Mouse (Mus musculus) c-Kit-positive CD71-negative TER-119-negative erythroid progenitor cells, embryonic 14.5 days (primary cell): ENCODE results near the gene Aspscr1.

Experiments used
- DNase-seq: peaks from one replicate; pipeline ENCODE4 v3.0.0-alpha.2; 2013; ENCODE audit warnings: low read depth

The Aspscr1 gene

DNA sequence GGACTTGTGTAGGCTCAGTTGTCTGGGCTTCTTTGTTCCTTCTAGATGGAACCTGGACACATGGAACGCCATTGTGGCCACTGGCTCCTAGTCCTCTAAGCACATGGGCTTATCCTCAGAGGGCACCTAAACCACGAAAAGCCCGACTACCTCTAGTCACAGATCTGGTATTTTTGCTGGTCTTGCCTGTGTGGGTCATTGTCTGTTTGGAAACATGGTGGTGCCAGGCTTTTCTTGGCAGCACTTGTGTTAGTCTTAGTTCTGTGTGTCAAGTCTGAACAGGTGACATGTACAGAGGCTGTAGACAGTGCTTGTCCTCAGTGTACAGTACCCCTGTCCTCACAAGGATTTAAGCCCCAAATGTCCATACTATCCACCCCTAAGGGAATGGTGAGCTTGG lies 10.8 kb downstream of the Aspscr1 start:
- DNase-seq: no peak

DNA sequence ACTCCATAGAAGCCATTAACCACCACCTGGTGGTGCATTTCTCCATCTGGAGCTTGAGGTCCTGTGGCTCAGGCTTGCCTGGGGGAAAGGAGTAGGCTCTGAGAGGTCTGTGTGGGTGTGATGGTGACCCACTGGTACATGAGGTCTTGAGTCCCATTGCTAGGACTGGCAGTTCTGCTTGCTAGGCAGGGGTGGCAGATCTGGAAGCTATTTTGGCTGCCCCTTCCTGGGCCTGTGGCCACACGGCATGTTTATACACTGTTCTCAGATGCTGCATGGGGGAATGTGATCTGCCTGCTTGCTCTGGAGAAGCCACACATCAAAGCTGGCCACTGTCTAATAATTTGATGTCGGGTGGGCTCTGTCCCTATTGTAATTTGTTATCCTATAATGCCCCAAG lies 11.3 kb downstream of the Aspscr1 start:
- DNase-seq: no peak

DNA sequence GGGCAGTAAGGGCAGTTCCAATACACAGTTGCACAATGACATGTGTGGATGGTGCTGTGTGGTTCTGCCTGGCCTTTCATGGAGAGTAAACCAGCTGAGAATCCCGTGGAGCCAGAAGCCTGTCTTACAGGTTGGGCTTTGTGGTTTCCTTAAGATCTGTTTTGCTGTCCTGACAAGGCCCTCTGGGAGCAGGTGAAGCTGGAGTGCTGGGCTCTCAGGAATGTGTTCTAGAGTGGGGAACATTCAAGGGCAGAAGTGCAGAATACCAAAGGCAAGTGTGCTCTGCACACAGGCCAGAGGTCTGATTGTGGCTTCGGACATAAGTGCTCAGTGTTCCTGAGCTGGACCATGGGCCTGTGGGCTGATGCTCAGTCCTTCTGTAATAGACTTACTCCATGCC lies 11.9 kb downstream of the Aspscr1 start:
- DNase-seq: no peak

DNA sequence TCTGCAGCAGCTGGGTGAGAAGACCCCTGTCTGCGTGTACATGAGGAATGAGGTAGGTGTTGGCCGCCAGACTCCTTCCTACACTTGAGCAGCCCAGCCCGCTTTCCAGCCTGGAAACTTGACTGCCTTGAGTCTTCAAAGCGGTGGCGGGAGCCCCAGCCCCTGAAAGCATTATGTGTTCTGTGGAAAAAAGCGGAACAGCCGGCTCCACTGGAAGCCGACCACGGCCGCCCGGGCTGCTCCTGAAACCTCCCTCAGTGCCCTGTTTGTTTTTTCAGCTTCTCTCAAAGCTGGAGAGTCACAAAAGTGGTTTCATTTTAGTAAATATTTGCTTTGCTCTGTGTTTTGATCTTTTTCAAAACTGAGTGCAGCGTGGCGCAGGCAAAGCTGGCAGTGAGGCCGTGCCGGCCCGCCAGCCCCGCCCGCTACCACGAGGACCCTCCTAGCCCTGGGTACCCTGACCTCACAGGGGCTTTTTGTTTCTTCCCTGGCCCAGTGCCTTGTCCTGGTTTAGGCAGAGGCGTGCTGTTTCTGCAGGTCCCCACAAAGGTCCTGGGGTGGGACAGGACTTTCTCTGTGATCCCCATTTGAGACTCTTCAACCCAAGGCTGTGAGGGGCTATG lies 14.0 kb downstream of the Aspscr1 start:
- DNase-seq: no peak

DNA sequence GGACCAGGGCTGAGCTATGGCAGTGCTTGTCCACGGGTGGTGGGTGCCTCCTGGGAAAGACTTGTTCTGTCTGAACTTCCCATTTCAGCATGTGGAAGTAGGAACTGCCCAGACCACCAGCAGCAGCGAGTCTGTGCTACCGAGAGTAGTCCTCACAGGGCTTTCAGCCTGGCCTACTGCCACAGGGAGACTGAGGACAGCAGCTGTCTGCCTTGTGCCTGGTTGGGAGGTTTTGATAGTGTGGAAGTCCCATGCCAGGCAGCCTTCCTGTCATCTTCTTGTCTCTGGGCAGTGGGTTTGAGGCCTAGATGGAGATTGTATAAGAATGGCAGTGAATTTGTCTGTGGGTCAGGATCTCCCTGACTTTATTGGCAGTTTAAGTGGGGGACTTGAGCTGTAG lies 16.6 kb downstream of the Aspscr1 start:
- no peak for DNase-seq

DNA sequence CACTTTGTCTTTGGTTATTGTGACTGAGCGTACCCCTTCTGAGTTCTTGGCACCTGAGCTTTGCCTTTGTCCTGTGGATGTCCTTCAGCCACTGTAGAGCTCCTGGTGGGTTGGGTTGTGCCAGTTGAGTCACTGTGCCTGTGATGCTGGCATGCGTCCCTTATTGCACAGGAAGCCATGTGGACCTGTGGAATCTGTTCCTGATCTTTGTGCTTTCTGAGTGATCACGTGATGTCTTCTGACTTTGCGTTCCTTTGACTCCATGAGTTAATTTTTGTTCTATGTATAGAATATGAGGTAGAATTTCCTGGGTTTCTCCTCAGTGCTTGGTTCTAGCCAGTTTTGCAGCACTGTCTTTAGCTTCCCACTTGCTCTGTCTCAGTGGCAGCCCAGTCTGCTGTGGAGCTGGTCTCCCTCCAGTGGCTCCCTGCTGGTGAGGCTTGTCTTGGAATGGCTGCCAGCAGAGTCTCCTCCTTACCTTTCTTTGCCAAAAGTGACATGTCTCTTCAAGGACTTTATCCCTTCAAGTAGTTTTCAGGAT lies 19.8 kb downstream of the Aspscr1 start:
- DNase-seq: no peak

DNA sequence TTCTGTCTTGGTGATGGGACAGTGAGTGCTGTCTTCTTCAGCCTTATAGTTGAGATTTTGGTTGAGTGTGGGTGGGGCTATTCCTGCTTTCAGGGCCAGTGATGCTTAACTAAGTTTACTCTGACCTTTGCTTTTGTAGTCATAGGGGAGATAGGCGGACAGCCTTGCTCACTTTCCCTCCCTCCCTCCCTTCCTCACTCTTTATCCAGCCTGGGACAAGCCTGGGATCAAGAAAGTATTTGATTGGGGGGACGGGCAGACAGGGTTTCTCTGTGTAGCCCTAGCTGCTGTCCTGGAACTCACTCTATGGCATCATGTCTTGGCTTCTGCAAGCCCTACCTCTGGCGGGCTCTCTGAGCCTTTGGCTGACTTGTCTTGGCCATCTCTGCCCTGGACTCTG lies 20.7 kb downstream of the Aspscr1 start:
- DNase-seq: no peak

DNA sequence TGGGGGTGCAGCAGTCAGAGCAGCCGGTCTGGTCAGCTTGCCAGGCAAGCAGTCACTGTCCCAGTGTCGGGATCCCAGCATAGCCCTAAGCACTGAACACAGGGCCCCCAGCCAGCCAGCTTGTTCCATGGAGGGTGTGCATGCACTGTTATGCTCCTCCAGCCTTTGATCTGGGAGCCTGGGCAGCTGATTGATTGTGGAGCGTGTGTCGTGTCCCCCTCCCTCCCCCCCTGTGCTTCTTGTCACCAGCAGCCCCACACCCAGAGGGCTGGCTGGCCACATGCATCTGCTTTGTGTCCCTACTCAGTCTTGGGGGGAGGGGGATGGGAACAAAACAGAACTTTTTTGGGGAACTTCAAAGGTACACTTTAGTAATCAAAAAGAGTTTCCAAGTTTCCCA lies 22.4 kb downstream of the Aspscr1 start:
- DNase-seq: no peak

DNA sequence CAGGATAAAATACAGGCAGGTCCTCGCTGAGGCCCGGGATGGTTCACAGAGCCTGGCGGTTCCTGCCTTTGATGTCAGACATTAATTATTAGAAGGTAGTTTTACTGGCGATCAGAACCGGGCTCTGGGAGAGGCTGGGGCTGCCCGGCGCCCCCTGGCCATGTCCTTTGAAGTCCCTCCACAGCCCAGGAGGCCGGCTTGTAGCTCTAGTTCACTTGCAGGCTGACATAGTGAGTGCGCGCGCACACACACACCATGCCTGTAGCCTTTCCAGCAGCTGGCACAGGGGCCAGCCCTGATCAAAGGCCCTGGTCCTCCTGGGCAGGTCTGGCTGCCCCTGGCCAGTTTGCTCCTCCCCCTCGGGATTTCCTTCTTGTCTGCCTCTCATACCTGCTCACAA lies 22.9 kb downstream of the Aspscr1 start:
- no peak for DNase-seq

DNA sequence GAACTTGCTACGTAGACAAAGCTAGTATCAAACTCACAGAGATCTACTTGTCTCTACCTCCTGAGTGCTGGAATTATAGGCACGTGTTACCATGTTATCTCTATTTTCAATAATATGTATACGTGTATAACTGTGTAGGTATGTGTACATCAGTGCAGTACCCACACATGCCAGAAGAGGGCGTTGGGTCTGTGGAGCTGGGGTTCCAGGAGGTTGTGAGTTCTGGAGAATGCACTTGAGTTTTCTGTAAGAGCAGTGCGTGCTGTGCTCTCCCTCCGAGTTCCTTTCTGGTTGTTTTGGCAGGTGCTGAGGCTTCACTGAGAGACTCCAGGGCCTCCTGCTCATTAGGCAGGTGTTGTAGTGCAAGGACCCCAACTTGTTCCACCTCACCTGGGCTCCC lies 23.8 kb downstream of the Aspscr1 start:
- DNase-seq: no peak

DNA sequence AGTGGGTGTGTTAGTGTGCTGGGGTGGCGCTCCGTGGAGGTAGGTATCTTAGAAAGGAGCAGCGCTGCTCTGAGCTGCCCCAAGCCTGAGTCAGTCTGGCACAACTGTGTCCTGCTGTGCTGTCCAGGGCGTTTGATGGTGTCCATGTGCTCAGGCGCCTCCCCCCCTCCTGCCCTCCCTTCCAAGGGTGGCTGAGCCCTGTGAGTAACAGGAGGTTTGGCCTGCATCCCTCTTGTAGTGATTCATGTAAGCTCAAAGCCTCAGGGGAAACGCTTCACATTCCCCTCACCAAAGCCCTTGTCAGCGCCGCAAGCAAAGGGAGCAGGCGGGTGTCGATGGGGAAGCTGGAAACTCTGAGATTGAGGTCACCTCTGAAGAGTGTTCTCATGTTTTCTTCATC lies 25.0 kb downstream of the Aspscr1 start:
- no peak for DNase-seq

DNA sequence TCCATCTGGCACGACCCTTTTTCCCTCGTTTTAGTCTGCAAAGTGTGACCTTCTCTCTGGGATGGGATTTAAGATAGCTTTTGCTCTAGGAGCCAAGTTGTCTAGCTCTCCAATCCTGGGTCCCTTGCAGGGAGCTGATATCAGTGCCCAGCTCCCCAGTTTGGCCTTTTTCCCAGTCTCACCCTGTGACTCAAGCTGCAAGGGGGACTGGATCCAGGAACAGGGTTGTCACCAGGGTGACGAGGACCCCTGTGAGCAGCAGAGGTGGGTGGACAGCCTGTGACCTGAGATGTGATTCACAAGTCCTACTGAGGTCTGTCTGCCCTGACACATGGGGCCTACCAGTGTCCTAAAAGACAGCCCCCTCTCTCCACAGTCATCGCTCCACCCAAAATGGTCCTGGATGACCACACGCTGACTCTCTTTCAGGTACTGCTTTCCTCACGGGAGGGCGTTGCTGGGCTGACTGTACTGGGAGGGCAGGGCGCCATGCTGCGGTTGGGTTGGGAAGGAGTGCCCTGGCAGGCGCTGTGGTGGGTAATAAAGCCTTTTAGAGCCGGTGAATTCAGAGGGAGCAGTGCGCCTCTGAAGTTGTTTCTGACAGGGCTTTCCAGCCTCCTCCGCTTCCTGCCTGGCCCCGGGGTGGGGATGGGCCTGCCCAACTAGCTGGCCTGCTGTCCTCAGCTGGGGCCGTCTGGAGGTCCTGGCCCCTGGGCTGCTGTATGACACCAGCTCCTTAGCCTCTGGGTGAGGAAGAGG lies 31.1 kb downstream of the Aspscr1 start:
- no peak for DNase-seq

DNA sequence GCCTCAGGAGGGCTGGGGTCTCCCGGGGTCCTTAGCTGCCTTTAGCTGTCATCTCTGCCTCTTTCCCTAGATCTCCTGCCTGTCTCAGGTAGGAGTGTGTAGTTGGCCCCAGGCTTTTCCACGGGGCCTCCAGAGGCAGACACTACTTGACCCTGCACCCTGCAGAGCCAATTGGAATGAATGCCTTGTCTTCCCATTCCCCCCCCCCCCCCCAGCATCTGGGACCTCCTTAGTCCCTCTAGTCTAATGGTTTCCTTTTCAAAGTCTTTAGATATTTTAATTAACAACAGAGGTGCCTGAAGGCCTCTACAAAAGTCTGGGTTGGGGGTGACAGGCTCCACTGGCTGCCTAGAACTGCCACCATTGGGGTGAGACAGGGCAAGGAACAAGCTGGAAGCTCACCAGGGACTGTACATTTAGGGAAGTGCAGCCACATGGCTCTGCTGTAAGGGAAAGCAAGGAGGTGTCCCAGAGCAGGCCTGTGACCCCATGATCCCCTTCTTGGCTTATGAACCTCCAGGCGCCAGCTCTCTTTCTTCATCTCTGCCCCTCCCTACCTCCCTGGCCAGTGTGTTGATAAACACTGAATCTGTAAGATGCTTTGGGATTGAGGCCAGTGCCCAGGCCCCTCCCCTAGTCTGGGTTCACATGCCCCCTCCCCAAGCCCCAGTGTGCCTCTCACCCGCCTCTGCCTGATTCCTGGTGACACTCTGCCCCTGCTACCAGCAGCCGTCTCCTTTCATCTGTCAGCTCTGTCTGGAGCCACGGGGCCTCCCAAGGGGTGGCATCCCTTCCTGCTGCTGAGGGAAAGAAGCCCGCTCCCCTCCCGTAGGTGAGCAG lies 31.9 kb downstream of the Aspscr1 start:
- no peak for DNase-seq

DNA sequence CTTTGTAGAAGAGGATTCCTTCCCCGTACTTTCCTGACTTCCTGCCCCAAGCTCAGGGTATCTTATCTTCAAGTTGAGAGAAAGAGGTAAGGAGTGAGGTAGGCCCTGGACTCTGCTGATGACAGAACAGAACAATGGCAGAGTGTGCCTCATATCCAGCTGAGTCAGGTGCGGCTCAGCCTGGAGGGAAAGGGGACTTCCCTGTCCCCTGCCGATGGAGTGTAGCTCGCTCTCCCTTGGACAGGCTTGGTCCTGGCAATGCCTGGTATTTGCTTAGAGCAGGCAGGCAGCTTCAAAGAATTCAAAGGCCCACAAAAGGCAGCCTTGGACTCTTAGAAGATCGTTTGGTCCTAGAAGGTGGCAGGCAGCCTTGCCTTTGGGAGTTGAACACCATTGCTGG lies 33.3 kb downstream of the Aspscr1 start:
- no peak for DNase-seq

DNA sequence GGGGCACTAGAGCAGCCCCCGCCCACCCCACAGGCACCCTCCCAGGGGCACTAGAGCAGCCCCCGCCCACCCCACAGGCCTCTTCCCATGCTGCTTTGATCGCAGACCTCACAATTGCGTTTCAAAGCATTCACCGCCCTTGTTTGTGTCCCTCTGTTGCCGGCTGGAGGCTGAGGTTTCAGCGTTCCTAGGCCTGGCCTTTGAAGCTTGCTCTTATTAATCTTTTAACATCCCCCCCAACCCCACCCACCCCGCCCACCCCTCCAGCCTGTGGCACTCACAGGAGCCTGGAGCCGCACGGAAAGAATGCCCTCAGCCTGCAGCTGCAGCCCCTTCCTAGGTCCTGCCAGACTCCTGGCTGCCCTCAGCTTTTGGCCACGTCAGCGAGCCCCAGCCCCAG lies 34.5 kb downstream of the Aspscr1 start:
- DNase-seq: no peak

DNA sequence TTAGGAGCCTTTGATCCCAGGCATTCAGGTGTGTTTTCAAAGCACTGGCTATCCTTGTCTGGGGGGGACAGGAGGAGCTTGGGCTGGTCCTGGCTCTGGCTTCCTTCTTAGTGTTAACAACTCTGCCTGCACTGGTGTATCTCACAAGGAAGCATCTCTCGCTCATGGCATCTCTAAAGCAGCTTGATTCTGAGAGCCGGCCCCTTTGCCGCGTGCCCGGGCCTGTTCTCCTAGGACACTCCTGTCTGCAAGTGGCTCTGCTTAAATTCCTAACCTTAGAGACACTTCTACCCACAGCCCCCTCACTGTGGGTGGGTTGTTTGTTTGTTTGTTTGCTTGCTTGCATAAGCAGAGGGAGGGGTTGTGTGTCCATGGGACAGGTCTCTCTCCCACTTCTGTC lies 35.2 kb downstream of the Aspscr1 start:
- no peak for DNase-seq

DNA sequence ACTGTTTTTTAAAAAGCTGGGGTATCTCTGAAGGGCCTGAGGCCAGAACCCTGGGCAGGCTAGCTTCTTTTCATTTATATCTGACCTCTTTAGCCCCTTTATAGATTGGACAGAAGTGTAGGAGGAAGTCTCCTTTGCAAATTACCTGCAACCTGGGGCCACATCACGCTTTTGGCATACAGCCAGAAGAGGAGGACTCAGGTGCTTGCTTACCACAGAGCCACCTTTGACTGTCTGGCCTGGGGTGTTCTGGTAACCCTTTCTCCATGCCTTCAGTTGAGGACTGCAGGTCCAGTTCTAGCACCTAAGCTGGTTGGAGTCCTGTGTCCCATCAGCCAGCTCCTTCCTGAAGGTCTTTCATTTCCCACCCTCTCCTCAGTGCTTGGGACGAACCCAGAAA lies 36.8 kb downstream of the Aspscr1 start:
- DNase-seq: no peak

DNA sequence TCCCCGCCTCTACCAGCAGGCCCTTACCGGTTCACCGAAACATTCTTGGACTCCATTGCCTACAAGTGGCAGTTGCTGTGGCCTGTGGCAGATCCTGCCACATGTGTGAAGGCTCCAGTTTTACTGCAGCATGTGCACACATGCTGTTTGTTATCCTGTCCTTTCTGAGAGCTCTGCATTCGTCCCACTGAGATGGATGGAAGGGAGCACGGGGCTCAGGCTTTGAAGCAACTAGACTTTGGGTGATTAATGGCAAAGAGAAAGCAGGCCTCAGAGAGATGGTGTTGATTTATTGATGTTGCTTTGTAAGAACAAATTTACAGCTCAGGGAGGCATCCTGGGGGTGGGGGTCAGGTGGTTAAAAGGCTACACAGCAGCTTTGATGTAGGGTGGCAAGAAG lies 37.9 kb downstream of the Aspscr1 start:
- no peak for DNase-seq

DNA sequence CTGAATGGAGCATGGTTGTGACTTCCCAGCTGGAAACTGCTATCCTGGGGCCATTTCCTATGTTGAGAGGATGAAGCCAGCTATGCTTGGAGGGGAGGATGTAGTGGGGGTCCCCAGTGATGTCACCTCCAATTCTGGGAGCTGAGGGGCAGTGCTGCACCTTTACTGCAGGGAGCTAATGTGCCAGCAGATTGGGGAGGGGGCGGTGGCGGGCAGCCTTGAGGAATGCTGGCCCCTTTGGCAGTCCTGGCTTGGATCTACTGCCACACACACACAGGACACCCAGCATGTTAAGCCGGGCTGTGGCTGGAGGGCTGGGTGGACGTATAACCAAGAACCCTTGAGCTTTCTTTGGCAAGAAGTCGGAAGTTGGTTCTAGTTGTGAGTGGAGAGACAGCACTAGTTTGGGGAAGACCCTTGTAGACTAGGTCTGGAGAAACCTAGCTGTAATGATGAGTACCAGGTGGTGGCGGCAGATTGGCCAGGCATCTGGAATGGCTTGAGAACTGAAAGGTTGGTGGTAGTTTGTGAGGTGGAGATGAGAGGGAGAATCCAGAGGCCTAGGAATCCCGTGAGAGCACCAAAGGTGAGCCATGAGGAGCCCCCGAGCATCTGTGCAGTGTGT lies 39.3 kb downstream of the Aspscr1 start:
- no peak for DNase-seq

DNA sequence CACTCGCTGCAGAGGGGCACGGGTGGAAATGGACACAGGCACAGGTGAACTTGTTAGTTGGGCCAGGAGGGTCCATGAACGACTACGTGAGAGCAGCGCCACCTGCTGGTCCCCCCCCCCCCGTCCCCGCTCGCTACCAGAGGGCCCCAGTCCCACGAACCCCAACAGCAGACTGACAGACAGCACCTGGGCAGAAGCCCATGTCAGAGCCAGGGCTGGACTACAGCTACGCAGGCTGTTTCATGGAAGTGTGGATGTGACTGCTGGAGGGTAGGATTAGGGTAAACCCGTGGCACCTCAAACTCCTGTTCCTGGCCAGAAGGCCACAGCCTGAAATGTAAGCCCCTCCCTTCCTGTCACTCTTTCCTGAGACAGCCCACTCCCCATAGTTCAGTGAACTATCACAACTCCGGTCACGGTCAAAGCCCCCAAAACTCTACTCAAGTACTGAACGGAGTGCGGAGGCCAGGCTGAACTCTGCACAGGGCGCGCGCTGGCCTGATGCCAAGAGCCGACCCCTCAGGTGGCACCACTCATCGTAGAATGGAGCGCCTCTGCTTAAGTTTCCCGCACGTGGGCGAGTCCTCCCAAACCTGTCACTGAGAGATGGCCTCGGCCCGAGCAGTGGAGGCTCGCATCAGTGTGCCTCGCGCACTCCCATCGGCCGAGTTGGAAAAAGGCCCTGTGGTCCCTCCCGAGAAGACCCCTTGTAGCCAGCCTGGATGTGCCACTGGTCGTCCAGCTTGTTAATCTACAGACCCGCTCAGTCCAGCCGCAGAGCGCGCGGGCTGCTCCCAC lies 40.2 kb downstream of the Aspscr1 start:
- no peak for DNase-seq
